ENCODE assay signal across 27 mouse cellular contexts in the genomic region with DNA sequence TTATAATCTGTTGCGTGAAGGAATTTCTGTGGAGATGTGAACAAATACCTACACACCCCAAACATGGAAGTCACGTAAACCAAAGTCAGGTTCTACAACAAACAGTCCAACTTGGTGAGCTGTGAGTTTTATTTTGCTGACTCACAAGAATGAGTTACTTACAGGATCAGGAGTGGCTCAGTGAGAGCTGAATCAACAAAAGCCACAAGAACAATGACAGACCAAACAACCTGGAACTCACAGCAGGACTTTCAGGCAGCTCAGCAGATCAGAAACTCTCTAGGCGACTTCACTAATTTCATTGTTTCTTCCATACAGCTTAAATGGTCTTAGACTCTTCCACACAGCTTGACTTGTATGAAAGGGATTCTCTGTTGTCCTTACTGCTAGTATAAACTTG.
DNase-seq lines count a peak whose midpoint lies in the region; ATAC-seq and TF ChIP-seq lines count a peak whose summit lies in the region.
"Had no signal": no experiment of that assay in that cellular context is flagged by ENCODE, and none has a peak within 500 bp of the region (broad histone marks: within the 10 kb centered on the region; RNA-seq: fewer than 3 reads in every experiment).

No protein-coding gene starts in this region.

- TF ChIP-seq CTCF in stomach, postnatal 0 days (IDR thresholded peaks at IDR 0.05; ENCODE audit: low read depth), result no peak

- H3K27me3 ChIP-seq in stomach, embryonic 14.5 days (ENCODE audit: control insufficient read depth, insufficient read depth, low read length), result no peaks in the 10 kb centered on the region
- H3K27me3 ChIP-seq in stomach, postnatal 0 days (ENCODE audit: control insufficient read depth, insufficient read depth, low read length), result no peaks in the 10 kb centered on the region
- H3K27me3 ChIP-seq: CH12.LX; embryonic facial prominence, embryonic 13.5 days; forebrain, embryonic 12.5 days; forebrain, embryonic 15.5 days; hindbrain, embryonic 12.5 days; hindbrain, embryonic 15.5 days; Patski had no signal

- no peak for TF ChIP-seq EP300 in stomach, postnatal 0 days (optimal IDR thresholded peaks at IDR 0.05)

- DNase-seq in embryo, embryonic 10 days (ENCODE audit: low spot score), result peak; percentile 3
- DNase-seq in embryo, embryonic 9.5 days (ENCODE audit: extremely low spot score), result no peak
- DNase-seq in R1 (ENCODE audit: low read depth, low spot score), result peak; percentile 62
- peak; percentile 13 for DNase-seq in stomach, postnatal 0 days (ENCODE audit: low spot score)
- DNase-seq in urinary bladder, postnatal 25 days (ENCODE audit: low spot score), result no peak
- DNase-seq in T-cell, adult 2 months (ENCODE audit: low spot score), result no peak
- no peak for DNase-seq in adrenal gland, postnatal 25 days
- DNase-seq: adrenal gland, adult 2 months; adrenal gland, postnatal 14 days; B cell, adult 2 months; cerebellum, adult 11-12 months; cerebellum, adult 8-10 months; cerebellum, postnatal 10 days; gastrocnemius, postnatal 25 days; heart, adult 2 months had no signal

- H3K4me2 ChIP-seq in stomach, embryonic 14.5 days (replicated peaks; ENCODE audit: low read depth, low read length), result no peak overlapping the region
- no peak overlapping the region for H3K4me2 ChIP-seq in stomach, postnatal 0 days (replicated peaks; ENCODE audit: low read depth)
- H3K4me2 ChIP-seq: embryonic facial prominence, embryonic 13.5 days; forebrain, embryonic 12.5 days; forebrain, embryonic 15.5 days; hindbrain, embryonic 12.5 days; hindbrain, embryonic 15.5 days had no signal

- no peaks in the 10 kb centered on the region for H3K36me3 ChIP-seq in stomach, embryonic 14.5 days (ENCODE audit: control insufficient read depth, insufficient read depth, low read length)
- H3K36me3 ChIP-seq in stomach, postnatal 0 days (ENCODE audit: control insufficient read depth, insufficient read depth, low read length), result no peaks in the 10 kb centered on the region
- H3K36me3 ChIP-seq: embryonic facial prominence, embryonic 10.5 days; embryonic facial prominence, embryonic 13.5 days; forebrain, embryonic 12.5 days; forebrain, embryonic 15.5 days; heart, embryonic 10.5 days; hindbrain, embryonic 12.5 days; hindbrain, embryonic 15.5 days had no signal

- H3K4me1 ChIP-seq in stomach, embryonic 14.5 days (ENCODE audit: control insufficient read depth, insufficient read depth, low read length), result no peaks in the 10 kb centered on the region
- H3K4me1 ChIP-seq in stomach, postnatal 0 days (replicated peaks; ENCODE audit: control insufficient read depth, insufficient read depth), result no peaks in the 10 kb centered on the region
- H3K4me1 ChIP-seq: embryonic facial prominence, embryonic 10.5 days; embryonic facial prominence, embryonic 13.5 days; forebrain, embryonic 12.5 days; forebrain, embryonic 15.5 days; heart, embryonic 10.5 days; hindbrain, embryonic 12.5 days; hindbrain, embryonic 15.5 days had no signal

- 49% methylated on average over 3 of the region's 3 CpGs for WGBS in stomach, embryonic 14.5 days
- WGBS in stomach, postnatal 0 days, result 36% methylated on average over 3 of the region's 3 CpGs

- no peak overlapping the region for H3K4me3 ChIP-seq in stomach, embryonic 14.5 days (ENCODE audit: low read depth, low read length)
- no peak overlapping the region for H3K4me3 ChIP-seq in stomach, postnatal 0 days (ENCODE audit: low read depth, low read length)
- H3K4me3 ChIP-seq: embryonic facial prominence, embryonic 10.5 days; embryonic facial prominence, embryonic 13.5 days; erythroblast, embryonic 14.5 days; forebrain, embryonic 12.5 days; forebrain, embryonic 15.5 days; heart, adult 2 months; heart, embryonic 10.5 days; hindbrain, embryonic 12.5 days; hindbrain, embryonic 15.5 days had no signal

- no peak overlapping the region for H3K27ac ChIP-seq in stomach, embryonic 14.5 days (ENCODE audit: low read length)
- no peak overlapping the region for H3K27ac ChIP-seq in stomach, postnatal 0 days (replicated peaks)
- H3K27ac ChIP-seq: embryonic facial prominence, embryonic 10.5 days; embryonic facial prominence, embryonic 13.5 days; forebrain, embryonic 12.5 days; forebrain, embryonic 15.5 days; heart, adult 2 months; heart, embryonic 10.5 days; hindbrain, embryonic 12.5 days; hindbrain, embryonic 15.5 days had no signal

- ATAC-seq in stomach, embryonic 14.5 days (ENCODE audit: insufficient number of reproducible peaks, insufficient read depth, low FRiP score, low read depth), result 0 out of 2 replicates have a peak, but pooled peaks have one; percentile 23
- ATAC-seq in stomach, postnatal 0 days (ENCODE audit: low FRiP score, low TSS enrichment), result peak; percentile 81
- ATAC-seq: forebrain, embryonic 15.5 days; intestine, postnatal 0 days; Patski had no signal

- H3K9ac ChIP-seq in stomach, embryonic 14.5 days (replicated peaks; ENCODE audit: low read depth, low read length), result no peak overlapping the region
- H3K9ac ChIP-seq in stomach, postnatal 0 days (ENCODE audit: low read length), result no peak overlapping the region
- H3K9ac ChIP-seq: embryonic facial prominence, embryonic 13.5 days; forebrain, embryonic 12.5 days; forebrain, embryonic 15.5 days; hindbrain, embryonic 12.5 days; hindbrain, embryonic 15.5 days had no signal

- H3K9me3 ChIP-seq in stomach, embryonic 14.5 days (ENCODE audit: control insufficient read depth, low read depth, low read length), result no peaks in the 10 kb centered on the region
- no peaks in the 10 kb centered on the region for H3K9me3 ChIP-seq in stomach, postnatal 0 days (ENCODE audit: control insufficient read depth, low read length)
- H3K9me3 ChIP-seq: embryonic facial prominence, embryonic 10.5 days; embryonic facial prominence, embryonic 13.5 days; forebrain, embryonic 12.5 days; forebrain, embryonic 15.5 days; heart, embryonic 10.5 days; hindbrain, embryonic 12.5 days; hindbrain, embryonic 15.5 days had no signal

Comparison
In these comparisons a context has a peak if more than half of its experiments do, and no peak if none do; other contexts are left out.
1. DNase-seq: peak in embryo, embryonic 10 days (single experiment), R1 (single experiment) and stomach, postnatal 0 days (single experiment); none in embryo, embryonic 9.5 days (single experiment), urinary bladder, postnatal 25 days (single experiment), T-cell, adult 2 months (single experiment) and adrenal gland, postnatal 25 days (single experiment).